Mouse (Mus musculus) cortical plate, adult 2 months (tissue): Measurements from ENCODE around the gene Nosip. TPM values are rescaled to one million over a fixed set of nuclear protein-coding genes. Genes with fewer than 3 reads are reported as not detected.

Experiments
- H3K27ac ChIP-seq: fragments of 200-500 bp; 2 replicates; pipeline ENCODE4 v1.5.1; 2012; ENCODE audit warnings: low read length, control low read depth, inconsistent platforms; ENCODE audit not compliant: insufficient read depth
- H3K4me1 ChIP-seq: fragments of 200-500 bp; 2 replicates; pipeline ENCODE4 v1.6.1; 2011; ENCODE audit warnings: low read length; ENCODE audit not compliant: control insufficient read depth, insufficient read depth
- H3K4me3 ChIP-seq: fragments of 200-500 bp; 2 replicates; pipeline ENCODE4 v1.5.1; 2011; ENCODE audit warnings: mild to moderate bottlenecking, low read length, control low read depth; ENCODE audit not compliant: insufficient read depth
- CTCF ChIP-seq: fragments of 200-500 bp; IDR thresholded peaks from 2 replicates; pipeline ENCODE4 v1.5.1; 2011; ENCODE audit warnings: mild to moderate bottlenecking, control low read depth, low read length; ENCODE audit not compliant: insufficient read depth; ENCODE audit errors: extremely low read depth
- POLR2A ChIP-seq: fragments of 200-500 bp; IDR thresholded peaks from 2 replicates; pipeline ENCODE4 v1.6.1; 2011; ENCODE audit warnings: mild to moderate bottlenecking, low read length, control low read depth; ENCODE audit not compliant: insufficient read depth; ENCODE audit errors: extremely low read depth
- polyA plus RNA-seq: library from polyadenylated mRNA; depleted of rRNA; stranded (reverse); fragments of >200 nt; gene quantifications from 2 replicates; pipeline ENCODE4 v1.2.3, GENCODE M21; 2012; rRNA removed

Gene Nosip
- 89.5 and 92.3 TPM in 2 replicates for polyA plus RNA-seq

- peak within 1 kb of the TSS; percentile 73 for H3K4me3 ChIP-seq
- no peak for TF ChIP-seq CTCF
- TF ChIP-seq POLR2A: peak; percentile 63
- H3K27ac ChIP-seq: peak within 1 kb of the TSS; percentile 88
- no peaks in the 10 kb centered on the region; the same call in 1 of the 2 replicates for H3K4me1 ChIP-seq
Measured at GRCm38 (mm10) chr7:45062239-45062835, at the start of gene Nosip, which contains the start of gene Prrg2. Gene Nosip (plus strand): TSS chr7:45062429. Gene Prrg2 (minus strand): TSS chr7:45062677.

GRCm38 (mm10) chr7:45012824-45013223 is 49.4 kb upstream of the Nosip start:
- Histone ChIP-seq H3K27ac (no peak overlapping the region), H3K4me3 (no peak overlapping the region), H3K4me1 (no peaks in the 10 kb centered on the region; the same call in 1 of the 2 replicates)
- TF ChIP-seq CTCF: no peak
- no peak for TF ChIP-seq POLR2A

GRCm38 (mm10) chr7:45013366-45014095 is 48.7 kb upstream of the Nosip start:
- TF ChIP-seq POLR2A (no peak), CTCF (no peak)
- no peak overlapping the region for H3K4me3 ChIP-seq
- H3K4me1 ChIP-seq: no peaks in the 10 kb centered on the region; the same call in 1 of the 2 replicates
- H3K27ac ChIP-seq: no peak overlapping the region

GRCm38 (mm10) chr7:45014096-45014451 is 48.2 kb upstream of the Nosip start:
- H3K4me1 ChIP-seq: no peaks in the 10 kb centered on the region; the same call in 1 of the 2 replicates
- H3K4me3 ChIP-seq: no peak overlapping the region
- no peak overlapping the region for H3K27ac ChIP-seq
- TF ChIP-seq POLR2A (no peak), CTCF (no peak)

- Histone ChIP-seq H3K27ac (no peak overlapping the region), H3K4me1 (no peaks in the 10 kb centered on the region; the same call in 1 of the 2 replicates), H3K4me3 (peak overlapping the region; percentile 92)
- TF ChIP-seq CTCF: no peak
- TF ChIP-seq POLR2A: no peak
Measured at GRCm38 (mm10) chr7:45015344-45015956, 46.8 kb upstream of the Nosip start.

- Histone ChIP-seq H3K4me3 (peak within 1 kb of the TSS; percentile 92), H3K27ac (peak within 1 kb of the TSS; percentile 88), H3K4me1 (no peaks in the 10 kb centered on the region; the same call in 1 of the 2 replicates)
- TF ChIP-seq CTCF (no peak), POLR2A (no peak)
Measured at GRCm38 (mm10) chr7:45015957-45016612, 46.1 kb upstream of the Nosip start, which contains the start of gene Scaf1. Gene Scaf1 (minus strand): TSS chr7:45016363.

GRCm38 (mm10) chr7:45016761-45017160 is 45.5 kb upstream of the Nosip start:
- H3K4me3 ChIP-seq: peak overlapping the region; percentile 21
- H3K27ac ChIP-seq: peak overlapping the region; percentile 88
- H3K4me1 ChIP-seq: no peaks in the 10 kb centered on the region; the same call in 1 of the 2 replicates
- no peak for TF ChIP-seq CTCF
- no peak for TF ChIP-seq POLR2A

- Histone ChIP-seq H3K4me1 (no peaks in the 10 kb centered on the region; the same call in 1 of the 2 replicates), H3K27ac (peak within 1 kb of the TSS; percentile 88), H3K4me3 (peak within 1 kb of the TSS; percentile 21)
- TF ChIP-seq CTCF: no peak
- TF ChIP-seq POLR2A: peak; percentile 15; the same call in 1 of the 2 replicates
Measured at GRCm38 (mm10) chr7:45017242-45018061, 44.8 kb upstream of the Nosip start, which contains the start of gene Rras. Gene Rras (plus strand): TSS chr7:45017961.
